Mouse (Mus musculus) heart, embryonic 14.5 days (tissue): ENCODE measurements around the gene Il1r1. TPM values are rescaled to one million over a fixed set of nuclear protein-coding genes. Genes with fewer than 3 reads are reported as not detected.

Experiments used
- ATAC-seq: fragments of 200-750 bp; cut with Nextera tagmentation; 2 replicates; pipeline ENCODE4 v1.8.0; 2017; ENCODE audit warnings: low read depth, moderate TSS enrichment; ENCODE audit not compliant: insufficient number of reproducible peaks, insufficient read depth, low FRiP score
- H3K27ac ChIP-seq, 2 experiments: fragments of 200-500 bp in 1 of 2; fragments of 300-500 bp in 1 of 2; sonication (generic) in 1 of 2; replicated peaks in 1 of 2; 2 replicates each; pipeline ENCODE4 v1.5.1; 2012 to 2014; ENCODE audit warnings: low read depth in 2 of 2, low read length in 2 of 2, control low read depth in 1 of 2, mild to moderate bottlenecking in 1 of 2, mixed read lengths in 1 of 2; ENCODE audit not compliant: control insufficient read depth in 1 of 2, insufficient read depth in 1 of 2
- H3K27me3 ChIP-seq: fragments of 300-500 bp; sonication (generic); 2 replicates; pipeline ENCODE4 v1.6.1; 2014; ENCODE audit warnings: mild to moderate bottlenecking, low read length, control low read depth; ENCODE audit not compliant: control insufficient read depth, insufficient read depth
- H3K36me3 ChIP-seq: fragments of 300-500 bp; sonication (generic); 2 replicates; pipeline ENCODE4 v1.6.1; 2014; ENCODE audit warnings: mild to moderate bottlenecking, control low read depth, low read length, mixed read lengths; ENCODE audit not compliant: control insufficient read depth, insufficient read depth
- H3K4me1 ChIP-seq, 2 experiments: fragments of 200-500 bp in 1 of 2; fragments of 300-500 bp in 1 of 2; sonication (generic) in 1 of 2; 2 replicates each; pipeline ENCODE4 v1.6.1; 2012 to 2014; ENCODE audit warnings: low read length in 2 of 2, control low read depth in 1 of 2, mixed read lengths in 1 of 2; ENCODE audit not compliant: control insufficient read depth in 2 of 2, insufficient read depth in 2 of 2
- H3K4me2 ChIP-seq: fragments of 300-500 bp; sonication (generic); 2 replicates; pipeline ENCODE4 v1.6.1; 2014; ENCODE audit warnings: mild to moderate bottlenecking, low read length
- H3K4me3 ChIP-seq, 2 experiments: fragments of 200-500 bp in 1 of 2; fragments of 300-500 bp in 1 of 2; sonication (generic) in 1 of 2; 2 replicates each; pipeline ENCODE4 v1.5.1; 2012 to 2014; ENCODE audit warnings: low read length in 2 of 2, mild to moderate bottlenecking in 2 of 2, control low read depth in 1 of 2, low read depth in 1 of 2, moderate library complexity in 1 of 2; ENCODE audit not compliant: control insufficient read depth in 1 of 2, insufficient read depth in 1 of 2
- H3K9ac ChIP-seq: fragments of 300-500 bp; sonication (generic); 2 replicates; pipeline ENCODE4 v1.6.1; 2014; ENCODE audit warnings: mild to moderate bottlenecking, low read length
- H3K9me3 ChIP-seq: fragments of 300-500 bp; sonication (generic); 2 replicates; pipeline ENCODE4 v1.6.1; 2016; ENCODE audit warnings: low read length, control low read depth; ENCODE audit not compliant: control insufficient read depth
- WGBS: fragments of 180-500 bp; shearing (Covaris S2); extraction: QIAGEN DNeasy Blood & Tissue Kit; methylation state at CpG from one replicate; pipeline ENCODE4 v1.1.7; 2014; 5-methylcytosine and 5-hydroxymethylcytosine counted together
- polyA plus RNA-seq: library from polyadenylated mRNA; unstranded; fragments of >200 nt; fragmentation: Nextera tagmentation; extraction: Ambion mirVana; gene quantifications from 2 replicates; pipeline ENCODE4 v1.2.1, GENCODE M21; 2014

Il1r1 gene
- polyA plus RNA-seq = 8.4 TPM in 2 replicates

- Histone ChIP-seq H3K4me1 (peaks cover 15 to 26% of the 10 kb centered on the region in 2 experiments), H3K9ac (peak within 1 kb of the TSS; percentile 62), H3K4me2 (peak within 1 kb of the TSS; percentile 60), H3K36me3 (no peaks in the 10 kb centered on the region), H3K9me3 (no peaks in the 10 kb centered on the region), H3K4me3 (peak within 1 kb of the TSS; percentile 16 to 38), H3K27me3 (no peaks in the 10 kb centered on the region), H3K27ac (peak within 1 kb of the TSS; percentile 42 to 65)
- 23% methylated on average over 12 of the region's 12 CpGs for WGBS
- ATAC-seq = peak; percentile 80
These were observed at the start of gene Il1r1 for GRCm38 (mm10) chr1:40224539-40225284. Gene Il1r1, plus strand, starts transcription at chr1:40225080.

- no peaks in the 10 kb centered on the region for H3K36me3 ChIP-seq
- no peak overlapping the region for H3K27ac ChIP-seq
- no peak overlapping the region for H3K9ac ChIP-seq
- no peak overlapping the region for H3K4me2 ChIP-seq
- H3K4me1 ChIP-seq = peaks cover 8 to 16% of the 10 kb centered on the region in 2 experiments
- peaks cover 6% of the 10 kb centered on the region for H3K9me3 ChIP-seq
- H3K27me3 ChIP-seq = no peaks in the 10 kb centered on the region
- no peak overlapping the region for H3K4me3 ChIP-seq
- ATAC-seq = no peak
- 81% methylated on average over 5 of the region's 5 CpGs for WGBS
These were observed 49.8 kb upstream of the Il1r1 start for GRCm38 (mm10) chr1:40175123-40175522.

GRCm38 (mm10) chr1:40175797-40176196, 49.1 kb upstream of the Il1r1 start:
- no peak for ATAC-seq
- Histone ChIP-seq H3K27ac (no peak overlapping the region), H3K4me3 (no peak overlapping the region), H3K4me1 (peaks cover 8 to 16% of the 10 kb centered on the region in 2 experiments), H3K9me3 (peaks cover 6% of the 10 kb centered on the region), H3K36me3 (no peaks in the 10 kb centered on the region), H3K27me3 (no peaks in the 10 kb centered on the region), H3K9ac (no peak overlapping the region), H3K4me2 (no peak overlapping the region)
- WGBS = 76% methylated on average over 1 of the region's 1 CpGs

- H3K27me3 ChIP-seq = no peaks in the 10 kb centered on the region
- H3K27ac ChIP-seq = peak overlapping the region; percentile 49 to 65; a peak in 3 of 4 replicates
- ATAC-seq = no peak
These were observed 45.8 kb upstream of the Il1r1 start for GRCm38 (mm10) chr1:40179031-40179430.

GRCm38 (mm10) chr1:40179493-40179892, 45.4 kb upstream of the Il1r1 start:
- ATAC-seq = peak; percentile 56

More at GRCm38 (mm10) chr1:40179031-40179430, 45.8 kb upstream of the Il1r1 start:
- no peak overlapping the region for H3K9ac ChIP-seq
- WGBS = 57% methylated on average over 4 of the region's 4 CpGs
- peaks cover 6% of the 10 kb centered on the region for H3K9me3 ChIP-seq
- peaks cover 13 to 38% of the 10 kb centered on the region in 2 experiments for H3K4me1 ChIP-seq
- H3K4me2 ChIP-seq = no peak overlapping the region
- H3K36me3 ChIP-seq = no peaks in the 10 kb centered on the region
- H3K4me3 ChIP-seq = no peak overlapping the region

GRCm38 (mm10) chr1:40180861-40181260, 44.0 kb upstream of the Il1r1 start:
- Histone ChIP-seq H3K4me2 (no peak overlapping the region), H3K27me3 (no peaks in the 10 kb centered on the region; the same call in 1 of the 2 replicates), H3K4me1 (peaks cover 14 to 41% of the 10 kb centered on the region in 2 experiments), H3K9ac (no peak overlapping the region), H3K27ac (no peak overlapping the region), H3K9me3 (peaks cover 6% of the 10 kb centered on the region), H3K4me3 (no peak overlapping the region), H3K36me3 (no peaks in the 10 kb centered on the region)
- no peak for ATAC-seq
- WGBS = 80% methylated on average over 2 of the region's 2 CpGs

More at GRCm38 (mm10) chr1:40179493-40179892, 45.4 kb upstream of the Il1r1 start:
- no peaks in the 10 kb centered on the region for H3K36me3 ChIP-seq
- peaks cover 6% of the 10 kb centered on the region for H3K9me3 ChIP-seq
- H3K4me3 ChIP-seq = no peak overlapping the region
- H3K4me2 ChIP-seq = no peak overlapping the region
- H3K9ac ChIP-seq = no peak overlapping the region
- peak overlapping the region; percentile 47 to 65 for H3K27ac ChIP-seq
- peaks cover 14 to 41% of the 10 kb centered on the region in 2 experiments for H3K4me1 ChIP-seq
- 7% methylated on average over 1 of the region's 1 CpGs for WGBS
- H3K27me3 ChIP-seq = no peaks in the 10 kb centered on the region

- Histone ChIP-seq H3K36me3 (no peaks in the 10 kb centered on the region), H3K4me3 (no peak overlapping the region), H3K4me1 (peaks cover 14 to 41% of the 10 kb centered on the region in 2 experiments), H3K27ac (0 out of 4 replicates have a peak overlapping the region, but pooled peaks have one; percentile 3 to 8), H3K9ac (no peak overlapping the region), H3K9me3 (peaks cover 6% of the 10 kb centered on the region), H3K4me2 (no peak overlapping the region), H3K27me3 (no peaks in the 10 kb centered on the region; the same call in 1 of the 2 replicates)
- ATAC-seq = no peak
- 55% methylated on average over 3 of the region's 3 CpGs for WGBS
These were observed 43.2 kb upstream of the Il1r1 start for GRCm38 (mm10) chr1:40181716-40182115.
